Mouse (Mus musculus) kidney, adult 2 months (tissue): Measurements from ENCODE around the gene Smok3b.

Source experiments
- CTCF ChIP-seq: fragments of 200-500 bp; conservative IDR thresholded peaks from 2 replicates; pipeline ENCODE4 v1.5.1; 2011; ENCODE audit warnings: low read depth, mild to moderate bottlenecking, control low read depth, low read length, moderate library complexity, mixed read lengths; ENCODE audit not compliant: insufficient read depth, insufficient read length
- POLR2A ChIP-seq: fragments of 200-500 bp; IDR thresholded peaks from one replicate; pipeline ENCODE4 v1.6.1; 2011; ENCODE audit warnings: low read depth, low read length, control low read depth

GRCm38 (mm10) chr5:138090737-138091136 lies 69.5 kb downstream of the Smok3b start:
- TF ChIP-seq POLR2A = no peak
- TF ChIP-seq CTCF = no peak
